Mouse (Mus musculus) forelimb bud, embryonic 11.5 days (tissue): ENCODE measurements around the gene Egf.

ENCODE experiments used
- DNase-seq: peaks from one replicate; pipeline ENCODE4 v3.0.0-alpha.2; 2012; ENCODE audit warnings: low read depth, low spot score

The Egf gene

DNA sequence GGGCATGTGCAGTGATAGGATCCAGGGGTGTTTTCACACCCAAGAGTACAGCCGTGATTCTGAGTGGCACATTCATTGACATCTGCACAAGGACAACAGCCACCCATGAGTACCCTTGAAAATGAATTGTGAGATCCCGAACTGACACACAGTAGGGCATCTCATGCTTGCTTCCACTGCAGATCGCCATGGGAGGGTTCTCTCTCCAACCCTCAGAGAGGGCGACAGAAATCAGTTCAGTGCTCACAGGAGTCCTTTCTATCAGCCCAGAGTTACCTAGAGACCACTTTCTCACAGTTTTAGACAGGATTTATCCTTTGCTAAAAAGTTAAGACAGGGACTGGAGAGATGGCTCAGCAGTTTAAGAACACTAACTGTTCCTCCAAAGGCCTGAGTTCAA is 31.8 kb downstream of the Egf start:
- DNase-seq, result no peak

DNA sequence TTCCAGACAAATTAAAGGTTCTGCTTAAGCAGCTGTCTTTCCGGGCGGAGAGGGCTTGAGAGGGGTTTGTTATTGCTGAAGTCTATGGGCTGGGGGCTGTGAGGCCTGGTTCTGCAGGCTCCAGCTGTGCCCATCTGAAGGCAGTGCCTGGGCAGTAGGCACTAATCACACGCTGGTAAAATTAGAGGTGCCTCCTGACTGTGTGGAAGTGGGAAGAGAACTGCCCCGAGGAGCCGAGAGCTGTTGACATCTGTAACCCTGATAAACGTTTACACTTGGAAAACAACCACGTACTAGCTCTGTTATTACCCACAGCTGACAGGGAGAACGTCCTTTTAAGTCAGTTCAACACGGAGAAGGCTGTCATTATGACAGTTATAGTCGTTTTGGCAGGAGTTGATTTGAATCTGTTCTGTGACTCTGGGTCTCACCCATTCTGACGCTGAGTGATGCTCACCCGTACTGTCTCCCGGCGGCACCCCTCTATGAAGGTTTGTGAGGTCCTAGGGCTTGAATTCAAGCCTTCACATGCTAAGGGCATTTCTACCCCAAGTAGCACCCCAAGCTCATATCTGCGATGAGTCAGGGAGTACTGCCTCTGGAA is 40.5 kb downstream of the Egf start:
- no peak for DNase-seq

DNA sequence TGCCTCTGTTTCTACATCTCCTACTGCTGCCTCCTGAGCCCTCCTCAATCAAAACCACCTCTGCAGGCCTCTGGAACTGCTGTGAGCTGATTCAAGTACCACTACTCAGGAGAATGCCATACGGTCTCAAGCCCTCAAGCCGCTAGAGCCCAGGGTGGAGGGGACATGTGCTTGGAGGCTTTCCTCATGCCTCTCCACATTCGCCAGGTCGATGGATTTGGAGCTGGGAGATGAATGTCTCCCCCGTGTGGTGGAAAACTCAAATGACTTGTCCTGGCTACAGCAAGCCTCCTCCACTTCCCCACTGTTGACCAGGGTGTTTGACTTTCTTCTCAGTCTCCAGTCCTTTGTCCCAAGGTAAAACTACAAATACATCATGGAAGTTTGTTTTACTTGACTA is 47.0 kb downstream of the Egf start:
- peak; percentile 73 for DNase-seq

DNA sequence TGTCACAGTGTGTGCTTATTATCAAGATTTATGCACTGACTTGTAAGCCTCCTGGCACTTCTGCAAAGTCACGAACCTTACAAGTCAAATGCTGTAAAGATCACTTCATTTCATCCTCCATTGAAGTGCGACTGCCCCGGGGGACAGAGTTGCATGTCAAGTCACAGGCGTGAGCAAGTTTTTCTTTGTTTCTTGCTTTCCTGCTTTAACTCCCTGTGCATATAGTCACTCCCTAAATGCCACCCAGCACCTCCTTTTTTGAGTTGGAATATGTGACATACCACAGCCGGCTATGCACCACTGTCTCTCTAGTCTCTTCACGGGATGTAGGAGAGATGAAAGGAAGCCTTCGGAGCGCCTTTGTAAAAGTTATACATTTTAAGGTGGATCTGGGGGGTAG is 56.2 kb downstream of the Egf start:
- DNase-seq, result peak; percentile 35

DNA sequence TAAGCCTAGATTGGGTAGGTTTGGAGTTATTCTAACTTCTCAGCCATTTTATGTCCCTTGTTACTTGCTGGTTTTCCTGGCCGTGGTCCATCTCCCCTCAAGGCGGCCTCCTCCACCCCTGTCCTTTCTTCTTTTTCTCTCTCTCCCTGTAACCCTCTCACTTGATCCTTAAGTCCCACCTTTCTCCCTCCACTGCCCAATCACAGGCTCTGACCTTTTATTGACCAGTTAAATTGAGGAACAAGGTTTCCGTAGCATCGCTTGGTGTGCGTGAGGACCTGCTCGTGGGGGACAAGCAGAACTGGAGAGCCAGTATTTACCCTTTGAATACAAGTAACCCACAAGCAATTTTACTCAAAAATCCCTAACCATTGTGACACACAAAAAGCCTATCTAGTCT is 56.8 kb downstream of the Egf start:
- no peak for DNase-seq

DNA sequence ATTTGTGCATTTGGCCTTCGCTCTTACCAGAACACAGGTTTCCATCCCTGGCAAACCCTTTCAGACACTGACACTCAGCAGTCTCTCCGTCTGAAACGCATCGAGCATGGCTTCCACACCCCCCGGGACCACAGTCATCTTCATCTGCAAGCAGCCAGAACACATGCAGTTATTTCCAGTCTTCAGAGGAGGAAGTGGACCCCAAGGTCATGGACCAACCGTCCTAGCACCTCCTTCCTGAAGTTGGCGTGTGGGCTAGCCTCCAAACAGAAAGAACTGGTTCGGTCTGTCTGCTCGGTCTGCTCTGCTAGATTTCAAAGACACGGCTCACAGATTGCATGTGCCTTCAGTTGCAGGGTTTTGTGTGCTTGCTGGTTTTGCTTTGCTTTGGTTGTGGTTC is 57.4 kb downstream of the Egf start:
- no peak for DNase-seq

DNA sequence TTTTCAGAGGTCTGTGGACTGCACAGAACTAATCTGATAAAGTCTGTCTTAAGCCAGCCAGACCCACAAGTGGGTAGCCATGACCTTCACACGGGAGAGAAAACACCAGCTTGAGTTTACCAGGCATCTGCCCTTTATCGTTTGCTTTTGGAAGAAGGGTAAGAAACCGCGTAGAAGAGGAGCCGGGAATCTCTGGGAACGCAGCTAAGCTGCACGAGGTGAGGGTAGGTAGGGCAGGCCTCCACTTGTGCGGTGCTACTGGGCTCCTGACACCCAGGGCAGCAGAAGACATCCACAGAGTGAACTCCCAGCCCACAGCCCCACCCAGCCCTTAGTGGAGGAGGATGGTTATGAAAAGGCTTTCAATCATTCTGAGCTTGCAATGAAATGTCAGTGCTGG is 59.2 kb downstream of the Egf start:
- no peak for DNase-seq

DNA sequence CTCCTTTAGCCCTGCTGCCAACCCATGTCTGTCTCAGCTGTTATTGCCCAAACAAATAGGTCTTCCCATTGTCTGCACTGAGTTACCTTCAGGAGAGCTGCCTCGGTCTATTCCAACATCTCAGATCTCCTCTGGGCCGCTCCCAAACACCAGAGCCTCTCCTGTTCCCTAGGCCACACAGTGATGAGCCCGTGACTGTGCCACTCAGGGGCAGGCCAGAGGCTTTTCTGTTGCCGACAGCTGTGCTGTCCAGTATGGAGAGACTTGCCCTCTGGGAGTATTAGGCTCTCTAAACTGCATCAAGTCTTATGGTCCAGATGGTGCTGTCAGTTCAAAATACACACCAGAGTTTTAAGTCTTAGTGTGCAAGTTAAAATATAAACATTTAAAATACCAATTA is 61.5 kb downstream of the Egf start:
- no peak for DNase-seq

DNA sequence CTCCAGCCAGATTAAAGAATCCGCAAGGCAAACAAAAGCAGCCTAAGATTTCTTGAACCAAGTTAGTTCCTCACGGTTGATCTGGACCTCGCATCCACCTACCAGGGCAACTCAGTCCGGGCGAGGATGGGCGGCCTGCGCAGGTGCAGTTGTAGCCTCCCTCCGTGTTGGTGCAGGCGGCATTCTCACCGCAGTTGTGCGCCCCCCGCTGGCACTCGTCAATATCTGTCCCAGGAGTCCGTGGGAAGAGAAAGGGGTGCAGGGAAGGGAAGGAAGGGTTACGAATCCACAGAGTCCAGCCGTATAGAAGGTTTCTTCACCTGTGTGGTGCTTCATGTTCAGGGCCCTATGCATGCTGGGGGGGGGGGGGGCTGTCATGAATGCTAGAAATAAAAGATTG is 62.3 kb downstream of the Egf start:
- no peak for DNase-seq

DNA sequence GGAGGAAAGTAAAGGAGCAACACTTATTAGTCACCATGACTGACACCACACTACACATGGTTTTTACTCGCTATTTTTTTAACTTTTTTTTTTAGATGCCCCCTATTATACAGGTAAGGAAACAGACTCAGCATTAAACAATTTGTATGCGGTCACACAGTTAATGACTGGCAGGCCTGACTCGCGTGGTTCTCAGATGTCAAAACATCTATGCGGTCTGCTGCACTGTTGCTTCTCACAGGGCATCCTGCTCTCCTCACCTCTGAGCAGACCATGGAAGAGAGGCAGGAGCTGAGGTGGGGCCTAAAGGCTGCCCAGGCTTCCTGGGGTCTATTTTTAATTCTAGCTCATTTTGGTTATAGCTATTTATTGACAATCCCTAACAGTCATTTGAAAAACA is 67.7 kb downstream of the Egf start:
- no peak for DNase-seq

DNA sequence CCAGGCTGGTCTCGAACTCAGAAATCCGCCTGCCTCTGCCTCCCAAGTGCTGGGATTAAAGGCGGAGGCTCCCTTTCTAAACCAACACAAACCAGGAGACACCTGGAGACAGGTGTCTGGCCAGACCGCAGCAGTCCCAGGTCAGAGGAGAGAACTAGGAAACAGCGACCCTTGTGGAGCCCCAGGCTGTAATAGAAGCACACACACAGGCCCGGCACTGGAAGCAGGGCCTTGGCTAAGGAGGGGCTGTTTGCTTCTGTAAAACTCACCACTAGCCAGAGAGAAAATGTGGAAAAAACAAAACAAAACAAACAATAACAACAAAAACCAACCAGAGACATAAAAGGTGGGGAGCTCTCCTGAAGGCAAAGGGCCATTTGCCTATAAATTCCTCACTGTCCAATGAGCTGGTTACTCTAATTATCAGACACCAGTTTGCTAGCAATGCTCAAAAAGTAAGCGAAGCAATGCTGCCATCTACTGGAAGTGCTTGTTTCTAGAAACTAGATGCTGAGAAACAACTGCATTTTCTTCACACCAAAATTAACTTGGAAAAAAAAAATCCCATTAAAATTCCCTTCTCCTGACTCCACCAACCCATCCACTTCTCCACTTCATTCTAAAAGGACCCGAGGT is 68.3 kb downstream of the Egf start:
- DNase-seq, result peak; percentile 87

DNA sequence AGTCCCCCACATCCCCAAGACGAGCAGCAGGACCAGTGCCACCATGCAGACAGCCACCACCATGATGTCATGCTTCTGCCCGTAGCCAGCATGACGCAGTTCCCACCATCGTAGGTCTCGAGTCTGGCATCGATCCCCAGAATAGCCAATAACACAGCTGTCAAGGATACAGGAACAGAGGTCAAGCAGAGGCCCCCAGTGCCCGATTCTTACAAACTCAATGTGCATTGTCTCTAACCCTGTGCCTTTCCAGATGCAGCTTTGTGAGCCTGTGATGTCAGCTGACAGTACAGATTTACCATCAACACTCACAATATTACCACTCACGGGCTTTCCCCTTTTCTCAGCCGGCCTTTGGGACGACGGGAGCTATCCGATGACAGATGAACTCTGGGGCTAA is 68.9 kb downstream of the Egf start:
- no peak for DNase-seq

DNA sequence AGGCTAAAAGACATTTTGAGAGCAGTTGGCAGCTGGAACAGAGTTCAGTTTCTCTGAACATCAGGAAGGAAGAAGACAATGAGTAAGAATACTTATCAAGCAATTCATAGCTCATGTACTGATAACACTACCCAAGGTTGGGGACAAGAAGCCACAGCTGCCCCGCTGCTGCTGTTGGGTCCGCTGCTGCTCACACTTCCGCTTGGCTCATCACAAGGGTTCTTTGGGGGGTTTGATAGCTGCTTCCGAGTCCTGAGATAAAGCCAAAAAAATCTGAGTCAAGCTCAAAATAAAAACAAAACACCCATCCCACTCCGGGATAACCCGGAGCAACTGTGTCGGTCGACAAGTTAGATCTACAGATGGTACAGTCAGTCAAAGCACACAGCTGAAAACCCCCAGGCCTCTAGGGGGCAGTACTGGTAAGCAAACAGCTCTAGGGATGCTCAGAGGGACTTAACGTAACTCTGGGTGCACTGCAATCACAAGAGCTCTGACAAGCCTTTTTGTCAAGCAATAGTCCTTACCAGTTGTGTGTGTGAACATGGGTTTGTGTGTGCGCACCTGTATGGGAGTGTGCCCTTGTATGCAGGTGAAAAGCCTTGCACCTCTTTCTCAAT is 71.9 kb downstream of the Egf start:
- no peak for DNase-seq

DNA sequence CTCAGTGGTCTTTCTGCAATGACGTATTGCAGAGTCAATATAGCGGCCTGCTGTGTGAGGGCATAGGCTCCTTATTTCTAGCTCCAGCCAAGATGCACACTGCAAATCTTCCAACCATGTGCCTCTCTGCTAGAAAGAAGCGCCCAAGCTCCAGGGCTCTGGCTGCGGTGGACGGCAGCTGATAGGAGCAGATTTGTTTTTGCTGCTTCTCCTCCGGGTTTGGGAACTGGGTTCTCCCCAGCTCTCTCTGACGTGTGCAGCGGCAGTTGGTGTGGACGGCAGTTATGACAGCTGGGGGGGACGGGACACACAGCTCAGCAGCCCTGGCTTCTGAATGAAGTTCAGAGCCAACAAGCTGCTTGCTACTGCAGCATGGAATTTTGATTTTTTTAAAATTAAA is 72.7 kb downstream of the Egf start:
- DNase-seq, result no peak

DNA sequence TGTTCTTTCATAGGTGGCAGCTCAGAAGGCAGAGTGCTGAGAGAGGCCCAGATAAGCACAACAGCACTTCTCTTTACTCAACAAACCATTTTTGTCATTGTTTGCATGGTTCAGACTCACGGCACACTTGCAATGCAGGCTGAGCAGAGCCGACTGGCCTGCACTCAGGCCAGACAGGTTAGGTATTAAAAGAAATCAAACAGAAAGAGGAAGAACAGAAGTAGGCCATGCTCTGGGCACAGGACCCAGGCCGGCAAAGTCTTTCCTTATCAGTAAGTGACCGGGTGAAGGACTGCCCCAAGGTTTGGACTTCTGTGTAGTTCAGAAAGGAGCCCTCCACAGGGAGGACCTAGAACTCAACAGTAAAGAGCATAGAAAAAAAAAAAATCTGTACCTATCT is 73.3 kb downstream of the Egf start:
- no peak for DNase-seq

DNA sequence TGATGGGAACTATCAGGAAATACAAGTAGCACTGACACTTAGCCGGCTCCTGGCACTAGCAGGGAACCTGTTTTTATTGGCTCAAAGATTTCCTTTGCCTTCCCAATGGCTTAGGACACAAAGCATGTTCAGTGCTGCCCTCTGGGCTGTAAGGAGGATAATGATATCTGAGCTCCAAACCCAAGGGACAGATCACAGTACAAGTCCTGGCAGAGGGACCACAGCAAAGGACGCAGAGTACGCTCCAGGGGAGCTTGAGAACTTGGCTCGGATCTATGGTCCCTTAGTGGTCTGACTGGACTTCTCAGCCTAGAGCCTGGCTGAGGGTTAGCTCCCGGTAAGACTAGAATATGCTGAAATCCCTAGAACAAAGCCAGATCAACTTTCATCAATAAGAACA is 74.9 kb downstream of the Egf start:
- DNase-seq, result no peak

DNA sequence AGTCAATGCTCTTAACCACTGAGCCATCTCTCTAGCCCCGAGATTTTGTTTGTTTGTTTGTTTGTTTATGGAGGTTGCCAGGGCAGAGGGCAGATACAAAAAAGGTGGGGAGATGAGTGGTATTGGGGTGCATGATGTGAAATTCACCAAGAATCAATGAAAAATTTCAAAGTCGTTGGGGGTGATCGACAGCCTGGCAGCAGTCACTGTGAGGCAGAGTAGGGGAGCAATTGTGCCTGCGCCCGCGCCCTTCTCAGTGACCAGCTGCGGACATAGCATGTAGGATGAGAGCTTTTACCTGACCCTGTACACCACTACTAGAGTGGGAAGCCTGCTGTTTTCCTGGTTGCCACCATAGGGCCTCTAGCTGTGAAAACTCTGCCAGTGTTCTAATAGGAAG is 79.2 kb downstream of the Egf start:
- no peak for DNase-seq

DNA sequence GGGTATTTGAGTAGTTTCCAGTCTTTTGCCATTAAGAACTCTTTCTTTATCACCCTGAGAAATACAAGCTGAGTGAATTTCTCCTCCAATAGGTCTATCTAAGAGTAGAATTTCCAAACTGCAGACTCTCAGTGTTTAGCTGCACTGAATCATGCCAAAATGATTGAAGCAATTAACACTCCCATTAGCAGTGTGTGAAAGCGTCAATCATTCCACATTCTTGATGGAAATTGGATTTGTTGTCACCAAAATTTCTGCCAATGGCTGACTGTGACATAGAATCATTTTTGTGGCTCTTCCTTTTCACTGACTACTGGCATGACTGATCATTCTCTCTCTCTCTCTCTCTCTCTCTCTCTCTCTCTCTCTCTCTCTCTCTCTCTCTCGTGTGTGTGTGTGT is 91.2 kb downstream of the Egf start:
- DNase-seq, result no peak

DNA sequence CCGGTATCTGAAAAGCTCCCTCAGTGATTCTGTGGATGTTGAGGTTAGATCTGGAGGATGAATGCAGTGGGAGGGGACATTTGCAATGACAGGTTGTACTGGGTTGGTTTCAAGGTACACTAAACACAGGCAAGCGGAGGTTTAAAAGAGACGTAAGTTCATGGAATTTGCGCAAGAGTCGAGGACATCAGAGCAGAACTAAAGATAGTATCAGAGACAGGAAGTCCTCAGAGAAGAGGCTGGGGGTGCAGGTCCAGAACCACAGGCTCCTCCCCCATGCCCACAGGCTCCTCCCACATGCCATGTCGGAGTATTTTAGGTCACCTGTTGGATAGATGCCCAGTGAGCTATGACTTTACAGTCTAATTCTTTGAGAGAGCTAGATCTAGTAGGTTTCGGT is 96.3 kb downstream of the Egf start:
- DNase-seq, result no peak

DNA sequence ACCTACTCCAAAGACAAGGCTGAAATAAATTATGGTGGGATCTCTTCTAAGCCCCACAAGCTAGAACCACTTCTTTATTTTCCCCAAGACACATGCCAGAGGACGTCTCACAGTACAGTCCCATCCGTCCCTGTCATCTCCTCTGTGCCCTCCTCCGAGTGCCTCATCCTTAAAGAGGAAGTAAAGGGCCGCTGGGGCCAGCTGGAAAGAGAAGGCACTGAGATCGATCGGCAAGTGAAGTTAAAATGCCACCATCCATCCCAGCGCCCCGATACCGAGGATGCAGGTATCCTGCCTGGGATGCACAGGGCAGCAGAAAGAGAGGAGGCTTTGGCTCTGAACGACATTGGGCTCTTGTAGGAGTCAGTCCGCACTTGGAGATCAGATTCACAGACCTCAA is 97.3 kb downstream of the Egf start:
- DNase-seq, result no peak

DNA sequence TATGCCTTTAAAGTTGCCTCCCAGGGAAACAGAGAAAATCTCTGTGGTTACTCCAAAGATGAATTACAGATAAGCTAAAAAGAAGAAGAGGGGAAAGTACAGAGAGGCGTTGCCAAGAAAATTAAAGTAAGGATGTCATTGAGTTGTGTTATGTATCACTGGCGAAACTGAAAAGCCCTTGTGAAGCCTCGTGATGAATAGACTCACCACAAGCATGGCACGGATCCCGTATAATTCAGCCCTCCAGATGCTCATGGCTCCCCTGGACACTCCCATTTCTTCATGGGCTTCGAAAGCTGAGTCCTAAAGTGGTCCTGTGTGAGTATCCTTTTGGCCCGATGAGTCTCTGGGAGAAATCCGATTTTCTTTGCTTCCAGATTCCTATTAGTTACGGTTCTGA is 97.9 kb downstream of the Egf start:
- no peak for DNase-seq

DNA sequence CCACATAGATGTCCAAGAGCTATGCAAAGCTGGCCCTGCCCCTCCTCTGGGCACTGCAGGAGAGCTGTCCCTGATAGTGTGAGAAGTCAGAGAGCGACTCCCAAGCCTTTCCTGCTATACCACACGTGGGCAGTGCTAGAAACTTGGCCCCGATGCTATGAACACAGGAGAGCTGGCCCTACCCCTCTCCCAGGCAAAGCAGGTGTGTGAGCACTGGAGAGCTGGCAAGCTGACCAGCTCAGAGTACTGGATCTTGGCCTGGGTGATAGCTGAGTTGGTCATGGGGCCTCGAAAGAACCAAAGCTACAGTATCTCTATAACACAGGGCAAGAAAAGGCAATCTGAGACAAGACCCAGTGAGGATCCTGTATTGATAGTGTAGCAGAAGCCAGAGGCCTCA is 98.6 kb downstream of the Egf start:
- no peak for DNase-seq

DNA sequence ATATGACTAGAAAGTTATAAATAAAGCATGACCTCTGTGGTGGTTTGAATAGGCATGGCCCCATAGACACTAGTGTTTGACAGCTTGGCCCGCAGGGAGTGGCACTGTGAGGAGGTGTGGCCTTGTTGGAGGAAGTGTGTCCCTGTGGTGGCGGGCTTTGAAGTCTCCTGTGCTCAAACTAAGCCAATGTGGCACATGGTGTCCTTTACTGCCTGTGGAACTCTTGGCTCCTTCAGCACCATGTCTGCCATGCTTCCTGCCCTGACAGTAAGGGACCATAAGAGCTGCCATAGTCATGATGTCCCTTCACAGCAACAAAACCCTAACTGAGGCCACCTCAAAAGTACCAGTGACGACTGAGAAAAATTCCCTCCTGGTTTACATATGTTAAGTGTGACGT is 102.6 kb downstream of the Egf start:
- no peak for DNase-seq

DNA sequence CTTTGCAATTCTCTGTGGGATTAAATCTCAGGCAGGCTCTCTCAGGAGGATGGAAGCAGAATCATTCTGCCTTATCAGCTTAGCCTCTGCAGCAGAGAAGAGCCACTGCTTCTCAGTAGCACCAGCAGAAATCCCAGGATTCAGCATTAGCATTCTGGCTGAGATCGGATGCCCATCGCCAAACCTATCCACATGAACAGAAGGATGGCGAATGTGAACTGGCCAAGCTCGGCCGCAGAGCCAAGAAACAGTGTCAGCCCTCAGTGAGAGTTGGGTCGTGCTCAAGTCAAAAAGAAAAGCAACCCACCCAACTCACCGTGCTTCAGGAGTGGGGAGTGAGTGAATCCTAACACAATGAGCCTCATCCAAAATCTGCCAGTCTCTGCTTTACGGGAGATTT is 103.4 kb downstream of the Egf start:
- no peak for DNase-seq
